Mouse (Mus musculus) lung, postnatal 14 days (tissue): ENCODE results near the gene Slc25a45.

Experiments used
- DNase-seq: peaks from one replicate; pipeline ENCODE4 v3.0.0; 2021

The Slc25a45 gene

DNA sequence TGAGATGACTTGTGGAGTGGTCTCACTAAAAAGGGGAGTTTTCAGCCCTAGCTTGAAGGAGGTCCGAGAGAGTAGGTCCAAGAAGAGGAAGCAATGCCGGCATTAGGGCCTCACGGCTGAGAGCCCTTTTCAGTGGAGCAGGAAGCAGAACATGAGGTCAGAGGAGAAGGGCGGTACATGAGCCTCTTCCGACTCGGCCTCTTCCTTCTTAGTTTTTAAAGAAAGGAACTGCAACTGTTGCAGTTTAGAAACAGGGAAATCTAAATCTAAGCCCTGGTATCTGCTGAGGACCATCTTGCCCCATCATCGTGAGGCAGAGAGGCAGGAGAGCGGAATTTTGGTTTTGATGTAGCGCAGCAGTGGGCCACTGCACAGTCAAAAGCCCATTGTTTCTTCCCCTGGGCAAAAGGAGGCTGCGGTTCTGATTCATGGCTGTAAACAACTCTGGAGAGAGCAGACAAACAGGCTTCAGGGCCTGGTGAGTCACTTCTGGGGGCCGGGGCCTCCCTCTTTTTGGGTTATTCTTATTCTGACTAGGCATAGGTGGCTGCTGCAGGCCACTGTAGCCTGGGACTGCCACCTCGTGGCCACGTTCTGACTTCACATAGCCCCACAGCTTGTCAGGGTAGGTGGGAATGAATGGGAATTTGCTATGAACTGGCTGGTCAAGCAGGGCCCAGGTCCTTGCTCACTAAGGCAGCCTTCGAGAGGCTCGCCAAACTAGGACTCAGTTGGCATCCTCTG is at the start of gene Slc25a45:
Gene Slc25a45, plus strand, starts transcription at position 191 of the 744 bp plus-strand sequence.
- peak; percentile 78 for DNase-seq

GRCm38 (mm10) chr19:5828155-5828554 is 49.5 kb upstream of the Slc25a45 start:
- no peak for DNase-seq

DNA sequence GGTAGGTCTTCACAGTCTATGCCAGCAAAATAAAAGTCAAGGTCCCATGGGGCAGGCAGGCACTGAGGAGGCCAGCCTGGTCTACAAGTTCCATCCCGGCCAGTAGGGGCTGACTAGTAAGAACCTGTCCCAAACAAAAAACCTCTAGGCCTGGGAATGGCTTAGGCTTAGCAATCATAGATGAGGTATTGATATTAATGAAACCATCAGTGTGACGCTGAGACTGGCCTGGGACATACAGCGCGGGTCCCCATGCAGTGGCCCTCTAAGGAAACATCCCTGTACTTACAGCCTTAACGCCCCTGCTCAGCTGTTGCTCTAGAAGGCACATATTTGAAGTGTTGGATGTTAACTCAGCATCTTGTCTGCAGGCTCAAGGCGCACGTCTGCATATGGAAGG is 48.7 kb upstream of the Slc25a45 start:
- DNase-seq: no peak

GRCm38 (mm10) chr19:5829958-5830615 is 47.5 kb upstream of the Slc25a45 start:
- DNase-seq: no peak

DNA sequence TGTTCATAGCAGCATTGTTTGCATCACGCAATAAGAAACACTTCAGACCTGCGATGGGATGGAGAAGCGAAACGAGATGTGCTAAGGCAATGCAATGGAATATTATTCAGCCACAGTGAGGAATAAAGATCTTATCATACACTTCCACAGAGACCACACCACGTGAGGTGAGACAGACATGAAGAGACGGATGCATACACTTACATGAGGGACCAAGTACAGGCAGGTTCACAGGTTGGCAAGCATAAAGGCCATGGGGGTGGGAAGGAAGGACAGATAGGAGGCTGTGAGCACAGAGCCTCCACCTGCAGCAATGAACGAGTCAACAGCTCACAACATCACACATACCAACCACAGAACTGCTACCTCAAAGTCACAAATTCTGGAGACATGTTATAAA is 46.8 kb upstream of the Slc25a45 start:
- no peak for DNase-seq

DNA sequence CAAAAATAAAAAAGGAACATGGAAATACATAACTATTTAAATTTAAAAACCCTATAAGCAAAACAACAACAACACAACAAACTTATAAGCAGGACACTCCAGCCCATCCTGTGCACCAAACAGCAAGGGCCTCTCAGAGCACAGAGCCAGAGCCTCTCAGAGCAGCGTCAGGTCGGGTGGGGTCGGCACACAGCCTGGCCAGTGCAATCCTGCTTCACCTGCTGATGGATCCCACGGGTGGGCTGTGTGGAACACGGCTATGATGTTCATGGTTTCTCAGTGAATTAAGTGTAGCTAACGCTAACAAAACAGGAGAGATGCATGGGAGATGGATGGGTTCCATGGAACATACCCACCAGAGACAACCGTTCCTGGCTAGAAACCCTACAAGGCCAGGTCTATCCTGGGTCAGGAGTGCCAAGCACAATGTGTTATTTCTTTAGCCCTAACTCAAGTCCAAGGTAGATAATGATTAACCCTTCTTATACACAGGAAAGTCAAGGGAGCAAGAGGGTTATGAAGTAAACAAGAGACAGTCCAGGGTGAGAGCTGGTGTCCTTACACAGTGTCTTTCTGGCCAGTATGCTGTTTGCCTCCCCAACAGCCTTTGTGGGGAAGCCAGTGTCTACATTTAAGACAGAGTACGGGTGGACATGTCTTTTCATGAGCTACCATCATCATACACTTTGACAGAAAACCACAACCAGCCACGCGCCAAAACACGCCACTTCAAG is 46.2 kb upstream of the Slc25a45 start:
- DNase-seq: no peak

DNA sequence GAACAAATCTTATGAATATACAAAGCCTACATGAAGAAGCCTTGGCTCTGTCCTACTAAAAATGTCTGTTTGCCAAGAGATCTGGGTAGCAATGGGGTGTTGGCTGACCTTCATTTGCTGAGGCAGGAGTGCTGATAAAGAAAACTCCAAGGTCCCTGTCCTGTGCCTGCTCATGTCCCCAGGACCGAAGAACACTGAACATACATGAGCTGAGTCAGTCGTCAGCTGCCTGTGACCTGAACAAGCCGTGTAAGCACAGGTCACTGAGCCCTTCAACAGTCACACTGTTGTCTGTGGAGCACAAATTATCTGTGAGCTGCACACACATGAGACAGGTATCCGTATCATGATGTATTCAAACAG is 45.7 kb upstream of the Slc25a45 start:
- DNase-seq: no peak

GRCm38 (mm10) chr19:5832326-5832725 is 45.3 kb upstream of the Slc25a45 start:
- DNase-seq: no peak

DNA sequence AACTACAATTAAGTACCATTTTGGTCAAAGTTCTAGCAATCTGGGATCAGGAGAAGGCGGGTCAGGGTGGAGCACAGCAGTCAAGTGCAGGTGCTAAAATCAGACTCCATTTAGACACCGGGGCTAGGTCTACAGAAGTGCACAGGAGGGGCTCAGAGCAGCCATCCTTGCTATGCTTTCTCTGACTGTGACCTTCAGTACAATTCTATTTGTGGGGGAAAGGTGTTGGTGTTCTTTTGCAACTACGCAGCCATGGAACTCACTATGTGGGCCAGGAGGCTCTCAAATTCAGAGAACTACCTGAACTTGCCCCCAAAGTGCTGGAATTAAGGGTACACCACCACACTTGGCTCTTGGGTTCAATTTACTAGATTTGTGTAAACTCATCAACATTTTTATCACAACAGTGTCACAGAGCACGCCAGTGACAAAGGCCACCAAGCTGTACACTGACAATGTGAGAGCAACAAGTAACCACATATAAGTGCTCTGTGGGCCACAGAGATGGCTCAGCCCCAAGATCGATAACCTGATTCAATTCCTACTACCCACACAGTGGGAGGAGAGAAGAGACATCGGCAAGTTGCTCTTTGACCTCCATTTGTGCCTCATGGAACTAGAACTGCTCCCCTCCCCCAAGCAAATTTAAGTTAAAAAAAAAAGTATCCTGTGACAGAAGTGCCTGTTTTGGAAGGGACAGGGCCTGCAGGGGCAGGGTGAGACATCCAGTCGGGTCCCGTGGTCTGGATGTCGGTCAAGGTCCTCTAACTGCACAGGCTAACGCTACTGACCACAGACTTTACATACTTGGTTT is 44.1 kb upstream of the Slc25a45 start:
- no peak for DNase-seq

DNA sequence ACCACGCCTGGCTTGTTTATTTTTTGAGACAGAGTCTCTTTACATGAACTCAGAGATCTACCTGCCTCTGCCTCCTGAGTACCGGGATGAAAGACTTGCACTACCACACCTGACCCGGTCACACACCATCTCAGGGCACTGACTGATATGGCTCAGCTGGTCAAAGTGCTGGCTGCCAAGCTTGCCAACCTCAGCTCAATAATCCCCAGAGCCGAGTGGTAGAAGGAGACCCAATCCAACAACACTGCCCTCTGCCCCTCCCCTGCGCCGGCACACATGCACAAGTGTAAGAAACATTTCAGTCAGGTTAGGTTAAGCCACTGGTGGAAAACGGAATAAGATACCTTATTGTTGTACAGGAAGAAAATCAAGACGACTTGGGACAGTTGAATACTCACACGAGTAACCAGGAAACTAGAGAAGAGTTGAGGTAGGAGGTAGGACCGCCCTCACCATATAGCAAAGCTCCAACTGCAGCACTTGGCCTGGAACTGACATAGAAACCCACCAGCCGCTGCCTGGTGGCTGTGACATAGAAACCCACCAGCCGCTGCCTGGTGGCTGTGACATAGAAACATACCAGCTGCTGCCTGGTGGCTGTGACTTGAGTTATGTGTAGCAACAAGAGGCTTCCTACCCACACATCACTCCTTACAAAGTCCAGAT is 43.2 kb upstream of the Slc25a45 start:
- DNase-seq: no peak

- no peak for DNase-seq
Measured at GRCm38 (mm10) chr19:5835054-5835921, 42.3 kb upstream of the Slc25a45 start.

DNA sequence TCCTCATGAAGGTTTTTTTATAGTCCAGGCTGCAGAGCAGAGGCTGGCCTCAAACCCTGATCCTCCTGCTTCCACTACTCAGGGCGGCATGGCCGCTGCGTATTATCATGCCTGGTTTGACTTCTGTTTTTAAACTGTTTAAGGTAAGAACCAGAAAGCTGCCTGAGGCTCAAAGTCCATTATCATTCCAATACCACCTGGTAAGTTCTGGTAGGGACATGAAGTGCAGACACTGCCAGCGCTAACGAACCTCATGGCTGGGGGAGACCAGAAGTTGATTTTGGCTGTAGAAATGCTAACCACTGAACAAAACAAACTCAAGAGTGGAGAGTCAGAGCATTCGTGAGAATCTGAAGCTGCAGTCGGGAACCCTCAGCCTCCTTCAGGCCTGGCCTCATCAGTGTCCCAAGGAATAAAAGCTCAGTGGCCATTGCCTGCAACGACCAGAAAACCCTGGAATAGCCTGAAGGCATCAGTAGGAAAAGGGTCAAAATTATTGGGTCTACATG is 41.6 kb upstream of the Slc25a45 start:
- DNase-seq: no peak

DNA sequence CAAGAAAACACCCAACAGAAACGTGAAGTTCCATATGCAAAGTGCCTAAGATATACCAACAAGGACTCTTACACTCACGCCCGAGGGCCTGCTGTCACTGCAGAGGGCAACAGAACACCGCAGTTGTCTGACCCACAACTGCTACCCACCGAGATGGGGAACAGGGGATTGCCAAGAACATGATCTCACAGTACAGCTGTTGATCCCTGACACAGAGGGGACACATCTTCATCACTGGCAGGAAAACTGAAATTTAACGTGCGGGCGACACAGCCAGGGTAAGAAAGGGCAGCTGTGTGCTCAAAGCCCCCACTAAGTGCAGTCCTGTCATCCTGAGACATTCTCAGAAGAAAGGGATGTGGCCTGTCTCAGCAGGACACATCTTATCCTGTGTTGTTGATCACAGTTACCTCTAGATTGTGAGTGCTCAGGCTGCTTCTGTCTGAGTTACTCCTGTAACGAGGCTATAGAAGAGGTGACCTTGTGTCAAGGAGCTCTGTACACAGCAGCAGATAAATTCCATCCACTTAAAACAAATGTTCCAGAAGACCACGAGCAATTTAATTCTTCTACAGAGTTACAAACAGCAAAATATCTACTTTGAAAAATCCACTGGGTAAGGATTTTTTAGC is 40.6 kb upstream of the Slc25a45 start:
- no peak for DNase-seq

- DNase-seq: no peak
Measured at GRCm38 (mm10) chr19:5837606-5838005, 40.0 kb upstream of the Slc25a45 start.

GRCm38 (mm10) chr19:5838136-5838891 is 39.3 kb upstream of the Slc25a45 start:
- DNase-seq: no peak

- DNase-seq: no peak
Measured at GRCm38 (mm10) chr19:5838892-5839165, 38.8 kb upstream of the Slc25a45 start.

GRCm38 (mm10) chr19:5839317-5840085 is 38.1 kb upstream of the Slc25a45 start:
- no peak for DNase-seq

DNA sequence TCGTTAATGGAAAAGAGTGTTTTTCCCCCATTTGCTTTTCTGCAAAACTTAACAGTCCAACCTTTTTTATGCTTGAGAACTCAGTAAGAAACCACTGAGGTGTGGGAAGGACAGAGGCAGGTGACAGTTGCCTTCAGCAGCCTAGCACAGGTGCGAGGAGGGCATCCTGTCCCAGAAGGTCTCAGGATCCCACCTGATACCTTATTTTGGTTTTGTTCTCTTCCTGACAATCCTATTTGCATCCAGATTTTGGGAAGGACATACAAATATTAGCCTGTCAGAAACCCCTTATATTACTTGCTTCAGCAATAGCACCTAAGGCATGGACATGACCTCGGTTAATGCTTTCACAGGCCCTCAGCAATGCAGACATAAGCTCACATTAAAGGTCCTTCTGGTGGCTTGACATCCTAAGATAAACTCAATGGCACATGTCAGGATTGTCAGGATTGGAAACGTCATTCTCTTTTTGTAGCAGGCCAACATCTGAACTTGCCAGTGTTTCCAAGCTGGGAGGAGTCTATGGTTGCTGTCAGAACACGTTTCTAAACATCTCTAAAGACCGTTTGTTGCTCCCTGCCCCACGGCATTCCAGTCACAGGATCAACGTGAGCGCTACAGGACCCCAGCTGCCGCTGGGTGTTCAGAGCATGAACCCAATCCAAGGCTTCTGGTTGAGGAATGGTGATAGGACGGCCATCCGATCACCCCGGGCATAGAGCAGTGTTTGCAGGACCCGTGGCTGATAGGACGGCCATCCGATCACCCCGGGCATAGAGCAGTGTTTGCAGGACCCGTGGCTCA is 37.3 kb upstream of the Slc25a45 start:
- no peak for DNase-seq
